Mouse (Mus musculus) CH12.LX (cell line): ENCODE data around the gene Vps18. TPM values are rescaled to one million over a fixed set of nuclear protein-coding genes. Genes with fewer than 3 reads are reported as not detected.

ENCODE experiments used
- DNase-seq: peaks from one replicate; pipeline ENCODE4 v3.0.0-alpha.2; 2013; ENCODE audit errors: extremely low read depth
- H3K27ac ChIP-seq: 2 replicates; pipeline ENCODE4 v1.5.1; 2012; ENCODE audit warnings: low read depth, mild to moderate bottlenecking, control low read depth, moderate library complexity; ENCODE audit not compliant: insufficient read depth
- H3K27me3 ChIP-seq: replicated peaks from 2 replicates; pipeline ENCODE3; 2012; ENCODE audit warnings: inconsistent platforms
- H3K36me3 ChIP-seq, 2 experiments: replicated peaks in 1 of 2; 2 replicates each; pipeline versions ENCODE3 to v1.6.1; 2012; ENCODE audit warnings: inconsistent platforms in 1 of 2, low read length in 1 of 2, mild to moderate bottlenecking in 1 of 2, mixed read lengths in 1 of 2, moderate library complexity in 1 of 2; ENCODE audit not compliant: control insufficient read depth in 1 of 2, insufficient read depth in 1 of 2
- H3K4me1 ChIP-seq, 2 experiments: 2 replicates each; pipeline ENCODE4 v1.6.1; 2012; ENCODE audit warnings: inconsistent platforms in 1 of 2, moderate library complexity in 1 of 2; ENCODE audit not compliant: insufficient read depth in 2 of 2, control insufficient read depth in 1 of 2
- H3K4me2 ChIP-seq: 2 replicates; pipeline ENCODE4 v1.6.1; 2012; ENCODE audit warnings: low read depth, mild to moderate bottlenecking, control low read depth; ENCODE audit not compliant: poor library complexity, insufficient read depth, severe bottlenecking
- H3K4me3 ChIP-seq, 3 experiments: fragments of 150-350 bp in 1 of 3; sonication (generic) in 1 of 3; replicated peaks in 1 of 3; 2 replicates each; pipeline versions ENCODE3 to v1.5.1; 2011 to 2012; ENCODE audit warnings: low read depth in 2 of 3, low read length in 2 of 3, mild to moderate bottlenecking in 2 of 3, moderate library complexity in 2 of 3, control low read depth in 1 of 3, improper control_type of control experiment in 1 of 3, inconsistent platforms in 1 of 3, mixed read lengths in 1 of 3; ENCODE audit not compliant: poor library complexity in 1 of 3
- H3K79me2 ChIP-seq: replicated peaks from 2 replicates; pipeline ENCODE4 v1.6.1; 2012; ENCODE audit warnings: mild to moderate bottlenecking, moderate library complexity; ENCODE audit not compliant: control insufficient read depth, poor library complexity, insufficient read depth, severe bottlenecking; ENCODE audit errors: extremely low read depth
- H3K9ac ChIP-seq: 2 replicates; pipeline ENCODE4 v1.6.1; 2012; ENCODE audit warnings: low read depth, mild to moderate bottlenecking, control low read depth, moderate library complexity; ENCODE audit not compliant: insufficient read depth
- H3K9me3 ChIP-seq: replicated peaks from 2 replicates; pipeline ENCODE3; 2012; ENCODE audit warnings: low read length, inconsistent platforms, mixed read lengths
- BHLHE40 ChIP-seq: IDR thresholded peaks from 2 replicates; pipeline ENCODE4 v1.6.1; 2011; ENCODE audit warnings: mild to moderate bottlenecking, low read depth, low read length, improper control_type of control experiment
- CHD2 ChIP-seq: IDR thresholded peaks from 2 replicates; pipeline ENCODE4 v1.6.1; 2011; ENCODE audit warnings: low read length, improper control_type of control experiment
- E2F4 ChIP-seq: IDR thresholded peaks from 2 replicates; pipeline ENCODE4 v1.6.1; 2011; ENCODE audit warnings: low read depth, low read length, improper control_type of control experiment; ENCODE audit not compliant: insufficient replicate concordance
- ELF1 ChIP-seq: IDR thresholded peaks from 2 replicates; pipeline ENCODE4 v1.6.1; 2014; ENCODE audit warnings: low read depth, mild to moderate bottlenecking, inconsistent platforms, low read length, improper control_type of control experiment
- ETS1 ChIP-seq: conservative IDR thresholded peaks from 2 replicates; pipeline ENCODE4 v1.6.1; 2012; ENCODE audit warnings: low read depth, mild to moderate bottlenecking, inconsistent platforms, low read length, improper control_type of control experiment, moderate library complexity
- HCFC1 ChIP-seq: IDR thresholded peaks from 2 replicates; pipeline ENCODE4 v1.6.1; 2012; ENCODE audit warnings: low read depth, mild to moderate bottlenecking, inconsistent platforms, low read length, improper control_type of control experiment
- JUN ChIP-seq: IDR thresholded peaks from 2 replicates; pipeline ENCODE4 v1.6.1; 2011; ENCODE audit warnings: low read depth, mild to moderate bottlenecking, low read length, improper control_type of control experiment, moderate library complexity; ENCODE audit not compliant: insufficient read depth
- JUND ChIP-seq: conservative IDR thresholded peaks from 2 replicates; pipeline ENCODE4 v1.6.1; 2011; ENCODE audit warnings: low read depth, low read length, improper control_type of control experiment
- KAT2A ChIP-seq: IDR thresholded peaks from 2 replicates; pipeline ENCODE4 v1.6.1; 2012; ENCODE audit warnings: low read length, improper control_type of control experiment, inconsistent platforms; ENCODE audit not compliant: insufficient replicate concordance
- MAX ChIP-seq: IDR thresholded peaks from 2 replicates; pipeline ENCODE4 v1.6.1; 2011; ENCODE audit warnings: low read length, improper control_type of control experiment
- MAZ ChIP-seq: IDR thresholded peaks from 2 replicates; pipeline ENCODE4 v1.6.1; 2012; ENCODE audit warnings: low read depth, mild to moderate bottlenecking, inconsistent platforms, low read length, improper control_type of control experiment, moderate library complexity
- MXI1 ChIP-seq: IDR thresholded peaks from 2 replicates; pipeline ENCODE4 v1.6.1; 2011; ENCODE audit warnings: mild to moderate bottlenecking, low read depth, low read length, improper control_type of control experiment
- PAX5 ChIP-seq: IDR thresholded peaks from 2 replicates; pipeline ENCODE4 v1.6.1; 2012; ENCODE audit warnings: low read length, inconsistent platforms, mixed read lengths
- RCOR1 ChIP-seq: conservative IDR thresholded peaks from 2 replicates; pipeline ENCODE4 v1.6.1; 2012; ENCODE audit warnings: low read depth, mild to moderate bottlenecking, inconsistent platforms, low read length, improper control_type of control experiment
- SIN3A ChIP-seq: IDR thresholded peaks from 2 replicates; pipeline ENCODE4 v1.6.1; 2012; ENCODE audit warnings: low read length, improper control_type of control experiment, inconsistent platforms
- SMC3 ChIP-seq: IDR thresholded peaks from 2 replicates; pipeline ENCODE4 v1.6.1; 2011; ENCODE audit warnings: low read depth, low read length, improper control_type of control experiment
- TBP ChIP-seq: conservative IDR thresholded peaks from 2 replicates; pipeline ENCODE4 v1.6.1; 2011; ENCODE audit warnings: low read depth, low read length, improper control_type of control experiment
- TCF12 ChIP-seq: IDR thresholded peaks from 2 replicates; pipeline ENCODE4 v1.6.1; 2014; ENCODE audit warnings: low read depth, mild to moderate bottlenecking, inconsistent platforms, low read length, improper control_type of control experiment
- ZC3H11A ChIP-seq: IDR thresholded peaks from 2 replicates; pipeline ENCODE4 v1.6.1; 2012; ENCODE audit warnings: low read depth, mild to moderate bottlenecking, inconsistent platforms, low read length, improper control_type of control experiment
- ZKSCAN1 ChIP-seq: IDR thresholded peaks from 2 replicates; pipeline ENCODE4 v1.6.1; 2012; ENCODE audit warnings: low read depth, inconsistent platforms, low read length, improper control_type of control experiment, borderline replicate concordance
- ZMIZ1 ChIP-seq: IDR thresholded peaks from 2 replicates; pipeline ENCODE4 v1.6.1; 2012; ENCODE audit warnings: low read depth, mild to moderate bottlenecking, inconsistent platforms, low read length, improper control_type of control experiment
- dilution Hi-C: fragments of 300-500 bp; cut with MboI; formaldehyde crosslinking; loops from 2 replicates; pipeline ENCODE4 v1.14.3; 2020; ENCODE audit warnings: low sequenced_read_pairs; ENCODE audit not compliant: extremely low pct_unique_long_range_greater_than_20kb, extremely low pct_ligation_motif_present
- in situ Hi-C: fragments of 300-500 bp; cut with MboI; formaldehyde crosslinking; loops from 3 replicates; pipeline ENCODE4 v1.14.3; 2019; ENCODE audit warnings: low sequenced_read_pairs, low pct_ligation_motif_present, low pct_unique_long_range_greater_than_20kb, mixed read lengths
- polyA plus RNA-seq: library from polyadenylated mRNA; unstranded; fragments of >175 nt; gene quantifications from 2 replicates; pipeline ENCODE4 v1.2.1, GENCODE M21; 2012; ENCODE audit warnings: low read depth; ENCODE audit not compliant: insufficient read length
- total RNA-seq, 2 experiments: library from RNA; depleted of rRNA; stranded (reverse); fragments of 300-350 nt in 1 of 2; fragments of >200 nt in 1 of 2; gene quantifications; 2 replicates each; pipeline ENCODE4 v1.2.3; 2012 to 2014

Gene Vps18
- total and polyA plus RNA-seq, 3 experiments = 8.7 to 17.9 (median 15.4) TPM

GRCm38 (mm10) chr2:119254976-119255375, 33.6 kb upstream of the Vps18 start:
- Histone ChIP-seq H3K4me3 (no peak overlapping the region), H3K27me3 (peaks cover 23% of the 10 kb centered on the region), H3K4me1 (peaks cover 3 to 13% of the 10 kb centered on the region in 2 experiments; a peak in 3 of 4 replicates), H3K9ac (no peak overlapping the region), H3K9me3 (no peaks in the 10 kb centered on the region), H3K79me2 (no peaks in the 10 kb centered on the region), H3K4me2 (no peak overlapping the region), H3K27ac (no peak overlapping the region), H3K36me3 (no peaks in the 10 kb centered on the region)
- dilution Hi-C loops = no loop called here
- no peak for TF ChIP-seq HCFC1
- TF ChIP-seq ZMIZ1 = no peak
- TF ChIP-seq TBP = no peak
- TF ChIP-seq MAZ = no peak
- TF ChIP-seq MXI1 = no peak
- no peak for TF ChIP-seq SMC3
- no peak for TF ChIP-seq PAX5
- TF ChIP-seq KAT2A = no peak
- TF ChIP-seq JUND = no peak
- TF ChIP-seq ETS1 = no peak
- TF ChIP-seq ZC3H11A = no peak
- TF ChIP-seq JUN = no peak
- TF ChIP-seq SIN3A = no peak
- TF ChIP-seq MAX = no peak
- TF ChIP-seq RCOR1 = no peak
- in situ Hi-C loops = loop anchor here (5.0 kb wide), 1 partner anchor 32 kb away; the partner anchor contains the start of gene Vps18
- no peak for DNase-seq

- no peaks in the 10 kb centered on the region for H3K79me2 ChIP-seq
- DNase-seq = peak; percentile 24
- peaks cover 8 to 21% of the 10 kb centered on the region in 2 experiments; a peak in 3 of 4 replicates for H3K4me1 ChIP-seq
- in situ Hi-C loops = no loop called here
- H3K4me2 ChIP-seq = no peak overlapping the region
- H3K4me3 ChIP-seq = no peak overlapping the region
- no peaks in the 10 kb centered on the region for H3K9me3 ChIP-seq
- no peak overlapping the region for H3K9ac ChIP-seq
- dilution Hi-C loops = no loop called here
- TF ChIP-seq ZKSCAN1 = no peak
- TF ChIP-seq E2F4 = no peak
- no peak for TF ChIP-seq BHLHE40
- no peak for TF ChIP-seq TCF12
- TF ChIP-seq CHD2 = no peak
- peak; percentile 57; the same call in 1 of the 2 replicates for TF ChIP-seq ELF1
- no peak for TF ChIP-seq MAZ
- H3K36me3 ChIP-seq = no peaks in the 10 kb centered on the region
- H3K27me3 ChIP-seq = peaks cover 13% of the 10 kb centered on the region
- H3K27ac ChIP-seq = no peak overlapping the region
These were observed 28.0 kb upstream of the Vps18 start for GRCm38 (mm10) chr2:119260518-119260917.
